Mouse (Mus musculus) layer of hippocampus, adult 18-20 months (tissue): ENCODE results near the gene Slc12a9. TPM values are rescaled to one million over a fixed set of nuclear protein-coding genes. Genes with fewer than 3 reads are reported as not detected.
A peak's percentile ranks its signal among the peaks of the same experiment; 100 is the strongest.

Experiments used
- DNase-seq, 2 experiments: peaks; one replicate each; pipeline ENCODE4 v3.0.0; 2022; ENCODE audit warnings: low spot score in 2 of 2
- long read RNA-seq: library from polyadenylated mRNA; stranded (forward); transcript quantifications from one replicate; pipeline ENCODE4 v2.0.0, GENCODE M21; 2021
- total RNA-seq, 2 experiments: library from RNA; stranded (reverse); gene quantifications; 2 replicates each; pipeline ENCODE4 v1.2.3; 2021

The Slc12a9 gene
- 10 to 100 TPM; 21.6 to 23.7 TPM for total RNA-seq
- long read RNA-seq, transcript Slc12a9-201 (14 exons, 3,330 nt): major isoform, 17 of 23 reads
- long read RNA-seq, partial matches to known transcripts: 3 of 23 reads
- long read RNA-seq, other reads (novel, unspliced or antisense): 3 of 23 reads

DNA sequence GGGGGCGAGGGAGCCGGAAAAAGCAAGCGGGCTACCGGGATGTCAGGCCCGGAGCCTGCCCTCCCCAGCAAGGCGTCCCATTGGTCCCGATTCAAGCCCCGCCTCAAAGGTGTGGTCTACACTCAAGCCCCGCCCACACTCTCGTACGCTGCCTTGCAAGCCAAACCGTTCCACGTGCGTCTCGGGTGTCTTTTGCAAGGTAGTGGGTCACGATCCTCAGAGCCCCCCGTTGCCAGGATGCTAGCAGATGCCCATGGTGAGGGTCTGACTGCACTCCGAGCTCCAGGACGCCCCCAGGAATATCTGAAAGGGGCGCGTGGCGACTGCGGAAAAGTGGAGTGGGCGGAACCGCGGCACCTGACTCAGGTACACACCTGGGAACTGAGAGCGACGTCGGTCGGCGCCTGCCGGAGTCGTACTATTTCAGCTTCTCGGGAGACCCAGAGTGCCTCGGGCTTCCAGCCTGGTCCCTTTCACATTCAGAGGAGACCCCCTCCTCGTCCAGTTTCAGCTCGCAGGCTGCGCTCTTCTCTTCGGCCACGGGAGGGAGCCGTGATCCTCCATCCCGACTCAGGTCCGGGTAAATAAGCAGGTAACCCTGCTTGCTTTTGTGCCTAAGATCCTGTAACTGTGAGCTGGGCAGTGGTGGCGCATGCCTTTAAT is at the start of gene Slc12a9:
Gene Slc12a9, minus strand, starts transcription at position 86 of the 663 bp plus-strand sequence.
- peak; percentile 87 to 95 for DNase-seq

DNA sequence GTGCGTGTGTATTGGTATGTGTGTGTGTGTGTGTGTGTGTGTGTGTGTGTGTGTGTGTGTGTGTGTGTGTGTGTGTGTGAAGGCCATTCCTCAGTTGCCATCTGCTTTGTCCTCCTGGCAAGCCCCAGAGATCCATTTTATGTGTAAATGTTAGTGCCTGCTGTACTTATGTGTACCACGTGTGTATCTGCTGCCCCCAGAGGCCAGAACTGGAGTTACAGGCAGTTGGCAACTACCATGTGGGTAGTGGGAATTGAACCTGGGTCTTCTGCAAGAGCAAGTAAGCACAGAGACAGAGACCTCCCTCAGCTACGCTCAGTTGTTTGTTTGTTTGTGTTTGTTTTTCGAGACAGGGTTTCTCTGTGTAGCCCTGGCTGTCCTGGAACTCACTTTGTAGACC is 47.8 kb upstream of the Slc12a9 start:
- peak in 1 of 2 experiments; percentile 51 for DNase-seq

DNA sequence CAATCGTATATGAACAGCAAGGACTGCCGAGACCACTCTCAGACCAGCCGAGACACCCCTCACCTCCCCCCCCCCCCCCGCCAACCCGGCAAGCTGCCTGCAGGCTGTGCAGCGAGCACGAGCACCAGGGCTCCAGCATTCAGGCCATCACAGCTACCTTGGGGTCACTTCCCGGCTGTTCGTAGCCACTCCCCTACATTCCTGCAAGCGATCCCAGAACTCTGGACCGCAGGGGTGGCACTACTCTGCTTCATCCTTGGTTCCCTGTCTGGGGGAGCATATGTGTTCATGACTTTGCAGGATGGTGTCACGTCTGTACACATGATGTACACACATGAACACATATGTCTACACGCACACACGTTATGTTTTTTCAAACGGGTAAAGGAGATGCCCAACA is 44.2 kb upstream of the Slc12a9 start:
- DNase-seq: no peak

DNA sequence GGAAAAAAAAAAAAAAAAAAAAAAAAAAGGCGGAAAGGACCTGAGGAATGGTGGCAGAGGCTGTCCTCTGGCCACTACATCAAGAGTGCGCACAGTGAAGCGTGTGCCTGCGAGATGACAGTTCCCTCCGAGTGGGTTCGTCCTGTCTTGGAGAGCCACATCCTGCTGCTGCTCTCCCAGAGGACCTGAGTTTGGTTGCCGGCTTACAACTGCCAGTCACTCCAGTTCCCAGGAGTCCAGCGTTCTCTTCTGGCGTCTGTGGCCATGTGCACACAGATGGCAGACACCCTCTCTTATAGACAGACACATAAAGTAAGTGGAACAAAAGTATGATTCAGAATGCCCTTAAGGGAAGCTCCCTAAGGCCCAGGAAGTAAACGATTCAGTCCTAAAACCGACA is 43.8 kb upstream of the Slc12a9 start:
- no peak for DNase-seq

DNA sequence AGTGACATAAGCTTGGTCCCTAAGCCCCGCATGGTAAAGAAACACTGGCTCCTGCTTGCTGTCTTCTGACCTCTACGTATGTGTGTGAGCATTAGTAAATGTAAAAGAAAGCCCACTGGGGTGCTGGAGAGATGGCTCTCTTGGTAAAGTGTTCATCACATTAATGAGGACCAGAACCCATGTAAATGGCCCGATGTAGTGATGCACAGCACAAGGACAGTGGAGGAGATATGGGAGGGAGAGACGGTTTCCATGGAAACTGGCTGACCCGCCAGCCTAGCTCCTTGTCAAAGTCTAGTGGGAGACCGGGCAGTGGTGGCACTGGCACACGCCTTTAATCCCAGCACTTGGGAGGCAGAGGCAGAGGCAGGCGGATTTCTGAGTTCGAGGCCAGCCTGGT is 43.3 kb upstream of the Slc12a9 start:
- no peak for DNase-seq

DNA sequence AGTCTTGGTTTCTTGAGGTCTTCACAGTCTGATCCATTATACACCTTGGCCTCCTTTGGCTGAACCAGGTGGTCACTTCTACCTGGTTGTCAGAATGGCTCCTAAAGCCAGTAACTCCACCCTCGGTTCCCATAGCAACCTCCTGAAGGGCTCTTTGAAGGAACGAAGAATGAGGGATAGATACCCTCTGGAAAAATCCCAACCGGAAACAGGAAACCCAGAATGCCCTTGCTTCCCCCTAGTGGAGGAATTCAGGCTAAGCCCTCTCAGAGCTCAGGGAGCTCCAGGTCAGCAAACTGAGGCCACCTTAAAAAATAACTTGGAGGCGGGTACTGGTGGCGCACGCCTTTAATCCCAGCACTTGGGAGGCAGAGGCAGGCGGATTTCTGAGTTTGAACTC is 42.8 kb upstream of the Slc12a9 start:
- no peak for DNase-seq

DNA sequence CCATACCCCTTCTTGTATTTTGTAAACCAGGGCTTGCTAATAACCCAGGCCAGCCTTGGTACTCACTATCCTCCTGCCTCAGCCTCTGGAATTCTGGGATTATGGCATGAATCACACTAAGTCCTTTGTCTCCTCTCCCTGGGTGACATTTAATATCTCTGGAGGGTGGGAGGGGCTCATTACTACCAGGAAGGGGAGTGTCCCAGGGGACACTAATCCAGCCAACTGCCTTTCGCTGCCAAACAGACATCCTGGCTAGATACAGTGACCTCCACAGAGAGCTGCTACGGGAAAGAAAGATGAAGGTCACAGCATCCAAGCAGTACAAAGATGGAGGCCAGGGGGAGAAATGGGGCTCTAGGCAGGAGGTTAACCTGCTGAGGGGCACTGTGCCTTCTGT is 42.2 kb upstream of the Slc12a9 start:
- no peak for DNase-seq

DNA sequence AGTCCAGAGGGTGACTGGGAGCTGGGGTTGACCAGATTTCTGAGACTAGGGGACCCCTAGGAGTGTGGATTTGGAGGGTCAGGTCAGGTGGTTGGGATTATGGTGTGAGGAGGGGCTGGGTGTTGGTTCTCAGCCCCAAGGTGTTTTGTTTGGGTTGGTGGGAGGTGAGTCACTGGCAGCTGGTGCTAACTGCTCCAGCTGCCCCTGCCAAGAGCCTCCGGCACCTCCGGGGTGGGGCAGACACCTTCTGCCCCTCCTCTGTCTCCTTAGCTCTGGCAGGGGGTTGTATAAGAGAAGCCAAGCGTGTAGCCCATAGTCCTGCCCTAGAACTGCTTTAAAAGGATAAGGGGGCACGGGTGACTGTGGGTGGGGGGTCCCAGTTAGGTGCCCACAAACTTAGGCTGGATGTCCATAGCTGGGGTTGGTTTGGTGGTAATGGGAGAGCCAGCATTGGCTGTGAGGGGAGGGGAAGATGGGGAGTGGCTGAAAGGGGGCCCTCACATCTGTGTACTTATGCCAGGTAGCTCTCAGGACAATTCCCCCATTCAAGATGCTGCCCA is 41.2 kb upstream of the Slc12a9 start:
- DNase-seq: no peak

DNA sequence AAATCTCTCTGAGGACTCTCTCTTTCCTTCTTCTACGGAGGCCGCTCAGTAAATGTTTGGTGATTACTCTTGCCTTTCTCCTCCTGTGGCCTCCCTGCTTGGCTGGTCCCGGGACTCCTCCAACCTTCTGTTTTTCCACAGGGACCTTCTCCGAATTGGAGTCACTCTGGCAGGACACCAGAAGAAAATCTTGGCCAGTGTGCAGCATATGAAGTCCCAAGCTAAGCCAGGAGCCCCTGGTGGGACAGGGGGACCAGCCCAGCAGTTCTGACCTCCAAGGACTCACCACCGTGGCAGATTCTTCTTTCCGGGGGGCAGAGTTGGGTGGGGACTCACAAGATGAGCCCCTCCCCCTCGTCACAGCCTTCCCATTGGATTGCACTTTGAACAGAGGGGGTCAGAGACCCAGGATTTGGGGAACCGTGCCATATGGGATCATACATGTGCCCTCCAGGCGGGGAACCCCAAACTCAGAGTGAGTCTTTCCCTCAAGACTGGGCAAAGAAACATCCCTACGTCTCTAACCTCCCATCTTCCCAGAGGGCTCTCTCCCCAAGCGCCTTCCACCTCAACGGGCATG is 40.1 kb upstream of the Slc12a9 start:
- no peak for DNase-seq

DNA sequence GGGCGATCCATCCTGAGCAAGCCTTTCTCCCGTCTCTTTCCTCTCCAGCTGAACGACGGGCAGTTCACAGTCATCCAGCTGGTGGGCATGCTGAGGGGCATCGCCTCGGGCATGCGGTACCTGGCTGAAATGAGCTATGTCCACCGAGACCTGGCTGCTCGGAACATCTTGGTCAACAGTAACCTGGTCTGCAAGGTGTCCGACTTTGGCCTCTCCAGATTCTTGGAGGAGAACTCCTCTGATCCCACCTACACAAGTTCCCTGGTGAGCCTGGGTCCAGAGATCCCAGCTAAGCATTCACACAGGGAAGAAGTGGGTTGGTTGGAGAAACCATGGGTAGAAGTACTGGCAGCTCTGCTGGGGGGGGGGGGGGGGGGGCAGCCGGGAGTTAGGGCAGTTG is 36.3 kb upstream of the Slc12a9 start:
- DNase-seq: no peak

DNA sequence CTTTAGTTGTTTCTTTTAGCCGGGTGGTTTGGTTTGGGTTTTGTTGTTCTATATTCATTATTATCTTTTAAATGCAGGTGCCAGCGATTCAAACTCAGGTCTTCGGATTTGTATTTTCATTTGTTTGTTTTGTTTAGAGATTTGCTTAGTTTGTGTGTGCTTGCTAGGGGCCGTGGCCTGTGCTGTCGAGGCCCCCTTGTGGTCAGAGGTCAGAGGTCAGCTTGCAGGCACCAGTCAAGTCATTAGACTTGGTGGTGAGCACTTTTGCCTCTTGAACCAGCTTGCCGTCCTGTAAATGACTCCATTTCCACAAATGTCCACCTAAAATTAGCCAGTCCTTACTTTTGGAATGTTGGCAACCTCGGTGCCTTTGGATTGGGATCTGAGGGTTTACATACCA is 25.0 kb upstream of the Slc12a9 start:
- no peak for DNase-seq

DNA sequence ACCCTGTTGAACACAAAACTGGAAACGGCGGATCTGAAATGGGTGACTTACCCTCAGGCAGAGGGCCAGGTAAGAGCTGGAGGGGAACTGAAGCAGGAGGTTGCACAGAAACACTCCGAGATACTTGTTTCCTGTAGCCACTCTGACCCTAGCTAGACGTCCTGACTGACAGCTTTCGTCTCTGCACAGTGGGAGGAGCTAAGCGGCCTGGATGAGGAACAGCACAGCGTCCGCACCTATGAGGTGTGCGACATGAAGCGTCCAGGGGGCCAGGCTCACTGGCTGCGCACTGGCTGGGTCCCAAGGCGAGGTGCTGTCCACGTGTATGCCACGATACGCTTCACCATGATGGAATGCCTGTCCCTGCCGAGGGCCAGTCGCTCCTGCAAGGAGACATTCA is 20.7 kb upstream of the Slc12a9 start:
- DNase-seq: no peak

DNA sequence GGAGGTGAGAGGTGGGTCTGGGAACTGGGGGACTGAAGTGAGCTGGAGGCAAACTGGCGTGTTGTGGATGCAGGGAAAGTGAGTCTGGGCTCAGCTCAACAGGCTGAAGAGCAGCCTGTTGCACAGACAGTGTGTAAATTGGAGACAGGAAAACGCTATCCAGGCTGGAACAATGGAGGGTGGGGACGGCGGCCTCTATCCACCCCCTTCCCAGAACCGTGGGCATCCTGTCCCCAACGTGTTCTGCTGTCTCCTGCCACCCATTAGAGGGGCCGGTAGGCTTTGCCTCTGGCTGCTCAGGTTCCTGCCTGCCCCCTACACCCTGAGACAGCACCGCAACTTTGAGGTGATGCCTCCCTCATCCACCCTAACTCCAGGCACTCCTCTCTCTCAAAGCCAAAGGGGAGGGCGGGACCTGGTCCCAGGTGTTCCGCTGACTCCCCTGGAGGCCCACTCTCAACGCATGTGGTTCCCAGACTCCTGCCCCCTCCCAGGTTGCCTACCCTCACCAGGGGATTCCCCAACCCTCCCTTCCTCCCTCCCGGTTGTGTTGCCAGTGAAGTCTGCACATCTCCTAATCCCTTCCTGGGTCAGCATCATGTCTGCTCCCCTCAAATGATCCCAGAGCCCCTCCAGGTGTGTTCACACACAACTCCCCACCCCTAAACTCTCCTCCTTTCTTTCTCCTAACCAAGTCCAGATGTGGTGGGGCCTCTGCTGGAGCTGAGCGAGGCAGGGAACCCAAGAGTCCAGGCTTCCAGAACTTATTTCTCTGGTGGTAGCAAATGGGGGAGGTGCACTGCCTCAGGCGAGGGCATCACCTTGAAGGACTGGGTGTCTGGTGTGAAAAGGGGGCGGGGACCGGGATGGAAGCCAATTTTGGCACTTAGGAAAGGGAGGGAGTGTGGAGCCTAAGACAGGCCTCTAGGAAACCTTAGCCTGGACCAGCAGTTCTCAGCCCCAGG is 18.9 kb upstream of the Slc12a9 start:
- DNase-seq: no peak

DNA sequence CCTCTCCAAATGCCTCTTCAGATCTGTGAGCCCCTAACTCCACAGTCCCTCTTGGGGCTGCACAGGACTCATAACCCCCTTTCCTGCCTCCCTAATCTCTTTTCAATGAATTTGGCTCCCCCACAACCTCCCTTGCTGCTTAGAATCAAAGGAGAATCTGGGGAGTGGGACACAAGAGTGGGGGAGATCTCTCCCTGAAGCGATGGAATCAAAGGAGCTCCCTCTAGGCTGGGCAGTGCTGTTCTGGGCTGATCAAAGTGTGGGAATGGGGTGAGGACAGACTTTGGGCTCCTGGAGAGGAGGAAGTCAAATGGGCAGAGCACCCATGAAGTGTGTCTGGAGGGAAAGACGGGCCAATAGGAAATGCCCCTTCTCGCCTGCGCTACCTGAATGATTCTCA is 18.0 kb upstream of the Slc12a9 start:
- DNase-seq: no peak

DNA sequence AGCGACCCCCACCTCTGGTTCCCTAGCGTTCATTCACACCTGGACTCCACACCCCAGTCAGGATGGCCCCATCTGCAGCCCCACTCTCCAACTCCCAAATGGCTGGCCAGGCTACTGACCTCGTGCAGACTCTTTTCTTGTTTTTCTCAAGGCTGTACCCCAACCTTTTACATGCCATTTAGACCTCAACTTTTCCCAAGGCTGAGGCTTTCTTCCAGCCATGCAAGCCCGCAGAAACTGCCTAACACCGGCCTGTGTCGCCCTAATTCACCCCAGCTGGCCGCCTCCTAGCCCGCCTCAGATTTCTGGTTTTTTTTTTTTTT is 17.6 kb upstream of the Slc12a9 start:
- DNase-seq: no peak

DNA sequence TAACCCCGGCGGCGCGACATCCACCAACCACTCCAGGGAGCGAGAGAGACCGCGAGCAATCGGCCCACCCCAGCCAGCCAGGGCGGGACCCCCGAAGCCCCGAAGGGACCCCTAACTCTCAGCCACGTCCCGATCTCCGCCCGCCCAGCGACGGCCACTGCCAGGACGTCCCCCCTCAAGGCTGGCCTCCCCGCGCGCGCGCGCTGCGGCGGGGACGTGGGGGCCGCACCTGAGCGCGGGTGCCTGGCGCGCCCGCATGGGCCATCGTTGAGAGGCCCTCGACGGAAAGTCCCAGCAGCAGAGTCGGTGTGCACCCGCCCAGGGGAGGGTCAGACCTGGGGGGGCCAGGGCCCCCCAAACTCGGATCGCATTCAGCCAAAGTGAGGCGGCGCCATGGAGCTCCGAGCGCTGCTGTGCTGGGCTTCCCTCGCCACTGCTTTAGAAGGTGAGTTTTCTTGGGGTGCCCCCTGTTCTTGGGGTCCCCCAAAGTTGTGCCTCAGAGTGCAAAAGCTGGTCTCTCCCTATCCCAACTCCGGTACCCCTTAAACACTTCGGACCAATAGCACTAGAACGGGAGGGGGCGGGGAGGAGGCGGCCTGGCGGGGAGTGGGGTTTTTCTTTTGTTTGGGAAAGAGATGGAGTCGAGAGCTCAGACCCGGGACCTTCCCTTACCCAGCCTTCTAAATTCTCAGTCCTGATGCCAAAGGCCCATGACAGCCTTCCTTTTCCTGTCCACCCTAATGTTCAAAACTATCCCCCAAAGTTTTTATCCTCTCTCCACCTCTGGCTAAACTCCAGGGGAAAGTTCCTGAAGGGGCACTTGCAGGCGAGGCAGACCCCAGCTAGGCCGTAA is 17.0 kb upstream of the Slc12a9 start:
- no peak for DNase-seq

DNA sequence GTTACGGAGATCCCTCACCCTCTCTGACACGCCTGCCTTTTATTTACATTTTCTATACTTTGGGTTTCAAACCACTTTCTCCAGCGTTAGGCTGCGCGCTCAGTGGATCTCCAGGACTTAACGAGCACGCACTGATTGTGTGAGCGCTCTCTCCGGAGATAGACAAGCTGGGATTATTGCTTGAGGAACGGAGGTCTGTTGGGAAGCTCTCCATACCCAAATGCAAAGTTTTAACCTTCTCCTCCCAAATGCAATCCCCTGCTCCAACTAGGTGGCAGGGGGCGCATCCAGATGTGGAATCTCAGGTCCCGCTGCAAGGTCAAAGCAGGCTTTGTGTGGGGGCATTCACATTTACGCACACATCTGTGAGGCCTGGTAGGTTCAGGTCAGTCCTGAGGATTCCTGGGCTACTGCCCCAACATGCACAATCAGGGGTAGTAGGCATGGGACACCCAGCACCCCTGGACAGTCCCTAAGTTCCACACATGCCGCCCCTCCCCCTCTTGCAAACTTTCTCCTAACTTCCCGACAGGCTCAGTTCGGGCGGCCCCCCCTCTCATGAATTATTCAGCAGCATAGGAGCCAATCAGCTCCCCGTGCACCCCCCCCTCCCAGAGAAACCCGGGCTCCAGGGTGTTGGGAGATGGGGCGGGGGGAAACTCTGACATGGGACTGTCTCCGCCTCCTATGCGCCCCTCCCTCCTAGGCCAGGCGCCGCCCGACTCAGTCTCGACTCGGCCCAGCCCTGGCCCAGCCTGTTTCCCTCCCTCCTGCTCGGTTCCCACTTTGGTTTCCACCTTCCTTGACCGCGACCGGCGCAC is 16.2 kb upstream of the Slc12a9 start, which contains the start of gene Ephb4:
Gene Ephb4, plus strand, starts transcription at position 726 of the 821 bp plus-strand sequence.
- DNase-seq: peak; percentile 22 to 48

DNA sequence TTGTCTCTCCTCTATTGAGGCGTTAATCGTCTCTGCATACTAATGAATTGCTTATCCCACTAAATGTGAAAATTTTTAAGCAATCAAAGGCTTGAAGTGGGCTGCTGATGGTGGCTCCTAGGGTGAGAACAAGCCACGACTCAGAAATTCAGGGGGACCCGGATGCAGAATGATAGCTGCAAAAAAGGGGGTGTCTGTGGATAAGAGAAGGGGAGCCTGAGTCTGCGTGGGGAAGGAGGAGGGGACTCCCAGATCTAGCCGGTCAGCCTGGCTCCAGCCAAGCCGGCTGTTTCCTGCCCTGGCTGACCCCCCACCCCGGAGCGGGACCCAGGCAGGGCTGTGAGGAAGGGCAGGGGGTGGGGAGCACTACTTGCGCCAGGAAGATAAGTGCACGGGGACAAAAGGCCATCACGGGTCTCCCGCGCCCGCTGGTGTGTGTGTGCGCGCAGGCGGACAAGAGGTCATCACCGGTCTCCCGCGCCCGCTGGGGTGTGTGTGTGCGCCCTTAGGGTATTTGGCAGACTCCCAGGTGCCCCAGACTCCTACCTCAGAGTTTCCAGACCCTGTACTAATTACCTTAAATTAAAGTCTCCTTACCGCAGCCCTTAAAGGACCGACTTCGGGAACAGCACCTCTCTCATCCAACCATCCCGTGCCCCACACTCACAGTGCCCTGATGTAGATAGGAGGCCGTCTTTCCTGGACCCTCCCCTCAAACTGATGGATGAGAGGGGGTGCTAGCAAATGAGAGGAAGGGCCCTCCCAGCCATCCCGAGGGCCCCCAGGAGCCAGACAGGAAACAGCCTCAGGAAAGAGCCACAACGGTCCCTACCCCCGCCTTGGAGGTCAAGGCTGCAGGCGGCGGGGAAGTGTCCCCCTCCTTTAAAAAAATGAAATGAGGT is 15.3 kb upstream of the Slc12a9 start:
- DNase-seq: no peak

DNA sequence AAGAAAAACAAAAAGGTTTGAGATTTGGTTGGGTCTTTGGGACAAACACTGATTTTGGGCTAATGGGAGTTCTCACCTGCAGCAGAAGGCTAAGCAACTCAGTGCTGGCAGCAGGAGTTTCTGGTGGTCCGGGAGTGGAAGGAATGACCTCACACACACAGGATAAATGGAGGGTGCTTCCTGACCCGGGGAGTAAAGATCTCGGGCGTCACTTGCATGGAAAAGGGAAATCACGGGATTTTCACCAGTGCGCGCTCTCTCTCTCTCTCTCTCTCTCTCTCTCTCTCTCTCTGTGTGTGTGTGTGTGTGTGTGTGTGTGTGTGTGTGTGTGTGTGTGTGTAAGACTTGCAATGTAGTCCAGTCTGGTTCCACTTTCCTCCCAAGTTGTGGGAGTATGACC is 14.5 kb upstream of the Slc12a9 start:
- DNase-seq: no peak
